Mouse (Mus musculus): Measurements from ENCODE around the gene Rbl2.

Rbl2 gene

GRCm38 (mm10) chr8:91069834-91070233 is at the start of gene Rbl2:
Gene Rbl2 (plus strand): TSS chr8:91070057.
- DNase-seq (ENCODE audit: low spot score in 2 of 2): peak; percentile 89 to 93

- DNase-seq (ENCODE audit: low spot score in 2 of 2): no peak
These were observed 35.4 kb upstream of the Rbl2 start for GRCm38 (mm10) chr8:91034417-91034816.

DNA sequence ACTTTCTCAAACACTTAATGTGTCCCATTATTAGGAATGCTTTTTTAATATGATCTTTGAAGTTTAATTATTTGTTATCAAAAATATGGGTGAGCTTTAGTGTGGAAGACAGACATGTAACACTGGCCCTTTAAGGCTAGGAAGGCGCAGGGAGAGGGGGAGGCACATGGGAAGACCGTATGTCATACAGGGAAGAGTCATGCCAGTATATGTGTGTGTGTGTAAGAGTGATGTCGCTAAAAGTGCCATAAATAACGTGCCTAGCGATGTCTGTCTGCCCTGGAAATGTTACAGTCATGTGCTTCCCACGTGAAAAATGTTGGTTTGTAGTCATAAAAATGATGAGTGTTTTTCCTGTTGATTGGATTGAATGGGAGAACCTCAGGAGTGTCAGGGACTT is 33.0 kb upstream of the Rbl2 start:
- no peak for DNase-seq (ENCODE audit: low spot score in 2 of 2)

GRCm38 (mm10) chr8:91038637-91039036 is 31.2 kb upstream of the Rbl2 start:
- no peak for DNase-seq (ENCODE audit: low spot score in 2 of 2)

DNA sequence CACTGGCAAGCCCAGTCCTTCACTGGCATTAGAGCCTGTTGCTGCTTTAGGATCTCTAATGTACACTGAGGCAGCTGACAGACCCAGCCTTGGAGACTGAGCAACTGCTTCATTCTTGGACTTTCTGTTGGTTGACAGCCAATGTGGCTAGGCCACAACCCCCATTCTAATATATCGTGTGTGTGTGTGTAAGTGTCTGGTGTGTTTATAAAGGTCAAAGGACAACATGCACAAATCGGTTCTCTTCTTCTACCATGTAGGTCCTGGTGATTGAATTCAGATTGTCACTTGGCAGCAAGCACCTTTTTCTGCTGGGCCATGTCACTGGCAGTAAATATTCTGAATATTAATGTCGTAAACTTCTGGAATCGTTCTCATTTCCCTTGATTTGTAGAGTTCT is 23.5 kb upstream of the Rbl2 start:
- DNase-seq (ENCODE audit: low spot score in 2 of 2): no peak

DNA sequence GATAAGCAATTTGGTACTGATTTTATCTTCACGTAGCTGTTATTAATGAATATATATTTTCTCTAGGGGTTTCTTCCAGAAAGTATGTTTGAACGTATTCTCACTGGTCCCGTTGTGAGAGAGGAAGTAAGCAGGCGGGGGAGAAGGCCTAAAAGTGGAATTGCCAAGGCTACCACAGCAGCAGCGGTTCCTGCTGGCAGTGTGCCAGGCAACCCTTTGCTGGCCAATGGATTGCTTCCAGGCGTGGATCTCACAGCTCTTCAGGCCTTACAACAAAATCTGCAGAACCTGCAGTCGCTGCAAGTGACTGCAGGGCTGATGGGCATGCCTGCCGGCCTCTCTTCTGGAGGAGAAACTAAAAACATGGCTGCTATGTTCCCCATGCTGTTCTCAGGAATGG is 18.8 kb upstream of the Rbl2 start:
- DNase-seq (ENCODE audit: low spot score in 2 of 2): peak; percentile 50 to 72

DNA sequence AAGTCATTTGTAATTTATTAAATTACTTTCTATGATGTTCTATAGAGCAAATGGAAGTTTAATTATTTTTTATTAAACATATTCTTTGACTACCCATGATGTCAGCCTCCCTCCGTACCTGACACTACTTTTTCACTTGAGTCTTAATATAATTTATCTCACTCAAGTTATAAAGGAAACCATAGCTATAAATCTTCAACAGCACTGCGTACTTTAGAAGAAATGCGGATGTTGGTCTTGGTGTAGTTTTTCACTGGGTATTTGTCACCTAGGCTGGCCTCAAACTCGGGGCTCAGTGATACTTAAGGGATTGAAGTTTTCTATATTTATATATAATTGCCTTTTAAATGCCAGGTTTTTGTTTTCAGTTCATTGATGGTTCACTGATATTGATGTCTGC is 15.4 kb upstream of the Rbl2 start:
- no peak for DNase-seq (ENCODE audit: low spot score in 2 of 2)

DNA sequence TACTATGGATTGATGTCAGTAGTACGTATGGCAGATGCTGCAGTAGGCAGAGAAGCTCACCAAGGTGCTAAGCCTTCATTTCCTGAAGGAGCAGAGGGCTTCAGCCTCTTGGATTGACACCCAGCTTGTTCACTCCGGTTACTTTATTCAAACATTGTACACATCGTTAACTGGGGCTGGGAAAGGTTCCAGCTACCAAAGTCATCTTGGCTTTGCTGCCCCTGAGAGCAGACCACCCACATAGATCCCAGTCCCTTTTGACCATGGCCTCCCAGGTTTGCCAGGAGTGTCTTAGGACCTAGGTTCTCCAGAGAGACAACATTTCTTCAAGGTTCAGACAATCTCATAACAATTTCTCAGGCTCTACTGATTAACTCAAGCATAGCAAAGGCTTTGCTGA is 13.0 kb upstream of the Rbl2 start:
- no peak for DNase-seq (ENCODE audit: low spot score in 2 of 2)

- no peak for DNase-seq (ENCODE audit: low spot score in 2 of 2)
These were observed 10.7 kb upstream of the Rbl2 start for GRCm38 (mm10) chr8:91059086-91059578.

- DNase-seq (ENCODE audit: low spot score in 2 of 2): no peak
These were observed 9.9 kb upstream of the Rbl2 start for GRCm38 (mm10) chr8:91059884-91060510.

GRCm38 (mm10) chr8:91060555-91061471 is 9.0 kb upstream of the Rbl2 start:
- peak; percentile 23 to 66 for DNase-seq (ENCODE audit: low spot score in 2 of 2)

DNA sequence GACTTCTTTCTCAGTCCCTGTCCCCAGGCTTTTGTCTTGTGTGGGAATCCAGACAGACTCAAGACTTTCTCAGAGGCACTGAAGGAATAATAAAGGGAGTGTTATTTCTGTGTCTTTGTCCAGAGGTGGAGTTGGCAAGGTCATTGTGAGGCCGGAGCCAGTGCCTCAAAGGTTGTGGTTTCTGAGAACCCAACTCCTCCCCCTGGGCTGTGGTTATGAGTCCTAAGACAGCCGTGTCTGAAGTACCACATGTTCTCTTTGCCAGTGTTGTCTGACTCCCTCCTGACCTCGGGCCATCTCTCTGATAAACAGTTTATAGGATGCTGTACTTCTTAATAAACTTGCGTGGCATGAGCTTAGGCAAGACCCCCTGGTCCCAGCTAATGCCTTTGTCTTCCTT is 4.7 kb upstream of the Rbl2 start:
- no peak for DNase-seq (ENCODE audit: low spot score in 2 of 2)

- DNase-seq (ENCODE audit: low spot score in 2 of 2): peak in 1 of 2 experiments; percentile 69
These were observed 450 bp upstream of the Rbl2 start for GRCm38 (mm10) chr8:91069407-91069806.

DNA sequence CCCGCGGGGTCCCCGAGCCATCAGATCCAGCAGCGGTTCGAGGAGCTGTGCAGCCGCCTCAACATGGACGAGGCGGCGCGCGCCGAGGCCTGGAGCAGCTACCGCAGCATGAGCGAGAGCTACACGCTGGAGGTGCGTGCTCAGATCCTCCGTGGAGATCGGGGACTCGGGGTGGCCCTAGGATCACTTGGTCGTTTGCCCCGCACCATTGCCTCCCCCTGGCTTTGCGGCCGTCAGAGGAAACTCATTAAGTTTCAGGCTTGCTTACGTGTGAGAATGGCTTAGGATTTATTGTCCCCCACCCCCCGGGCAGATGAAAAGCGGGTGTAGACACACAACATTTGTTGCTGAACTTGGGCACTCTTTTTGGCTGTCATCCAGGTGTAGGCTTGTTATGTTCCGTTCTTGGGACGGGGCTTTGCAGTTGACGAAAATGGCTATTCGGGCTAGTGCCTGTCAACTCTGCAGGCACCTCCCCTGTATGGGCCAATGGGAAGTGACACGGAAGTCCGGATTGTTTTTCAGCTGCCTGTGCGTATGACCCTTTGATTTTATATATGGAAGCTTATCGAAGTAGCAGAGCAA is 510 bp downstream of the Rbl2 start:
- peak; percentile 71 to 83 for DNase-seq (ENCODE audit: low spot score in 2 of 2)

DNA sequence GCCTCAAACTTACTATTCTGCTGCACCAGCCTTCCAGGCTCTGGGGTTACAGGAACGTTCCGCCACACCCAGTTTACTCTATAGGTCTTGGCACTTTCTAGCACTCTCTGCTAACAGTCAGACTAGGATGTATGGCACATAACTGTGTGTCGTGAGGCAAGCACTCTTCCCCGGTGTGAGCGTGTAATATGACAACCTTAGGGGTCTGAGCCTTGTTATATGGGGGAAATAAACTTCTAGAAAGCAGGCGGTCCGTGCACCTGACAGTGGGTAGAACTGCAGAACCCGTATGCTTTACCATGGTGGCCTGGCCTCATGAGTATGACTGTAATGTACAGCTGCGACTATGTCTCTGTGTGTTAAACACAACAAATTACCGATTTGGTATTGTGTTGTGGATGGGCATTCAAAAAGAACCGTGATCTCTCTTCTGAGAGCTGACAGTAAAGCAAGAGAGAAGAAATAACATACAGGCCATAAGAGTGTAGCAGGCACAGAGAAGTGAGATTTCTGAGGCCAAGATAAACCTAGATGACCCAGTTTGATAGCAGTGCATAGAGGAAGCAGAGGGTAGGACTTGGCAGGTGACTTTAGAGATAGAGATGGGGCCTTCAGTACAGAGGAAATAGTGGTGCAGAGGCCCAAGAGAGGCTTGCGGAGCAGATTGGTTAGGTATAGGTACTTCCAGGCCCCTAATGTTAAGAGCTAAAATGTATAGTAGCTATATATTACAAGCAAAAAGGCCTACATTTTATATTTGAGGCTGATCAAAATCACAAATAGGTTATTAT is 7.4 kb downstream of the Rbl2 start:
- no peak for DNase-seq (ENCODE audit: low spot score in 2 of 2)

DNA sequence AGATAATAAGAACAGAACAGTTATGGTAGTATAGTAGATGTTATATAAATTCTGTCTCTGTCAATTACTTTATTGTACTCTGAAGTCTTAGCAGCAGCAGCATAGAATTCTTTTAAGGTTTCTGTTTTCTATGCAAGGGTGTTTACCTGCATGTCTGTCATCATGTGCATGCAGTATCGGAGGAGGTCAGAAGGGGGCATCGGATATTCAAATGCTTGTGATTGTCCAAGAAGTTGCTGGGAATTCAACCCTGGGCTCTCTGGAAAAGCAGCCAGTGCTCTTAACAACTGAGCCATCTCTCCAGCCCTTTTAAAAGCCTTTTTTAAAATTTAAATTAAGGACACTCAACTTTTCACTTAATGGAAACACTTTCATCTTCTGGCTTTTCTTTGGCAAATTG is 9.8 kb downstream of the Rbl2 start:
- DNase-seq (ENCODE audit: low spot score in 2 of 2): no peak

DNA sequence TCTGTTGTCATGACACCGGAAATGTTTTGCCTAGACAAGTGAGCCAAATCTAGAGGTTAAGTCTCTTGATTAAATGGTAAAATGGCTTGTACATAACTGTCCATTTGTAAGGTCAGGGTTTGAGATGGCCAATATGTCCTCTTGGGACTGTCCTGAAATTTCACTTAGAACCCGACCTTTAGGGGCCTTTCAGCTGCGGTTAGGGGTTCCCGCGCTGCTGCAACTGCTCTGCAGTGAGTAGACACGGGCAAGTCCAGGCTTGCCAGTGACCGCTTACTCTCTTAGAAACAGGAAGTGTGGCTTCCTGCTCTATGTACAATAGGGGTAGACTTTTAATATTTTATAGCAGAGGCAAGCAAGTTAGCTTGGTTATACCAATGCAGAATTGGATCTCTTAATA is 12.1 kb downstream of the Rbl2 start:
- no peak for DNase-seq (ENCODE audit: low spot score in 2 of 2)

DNA sequence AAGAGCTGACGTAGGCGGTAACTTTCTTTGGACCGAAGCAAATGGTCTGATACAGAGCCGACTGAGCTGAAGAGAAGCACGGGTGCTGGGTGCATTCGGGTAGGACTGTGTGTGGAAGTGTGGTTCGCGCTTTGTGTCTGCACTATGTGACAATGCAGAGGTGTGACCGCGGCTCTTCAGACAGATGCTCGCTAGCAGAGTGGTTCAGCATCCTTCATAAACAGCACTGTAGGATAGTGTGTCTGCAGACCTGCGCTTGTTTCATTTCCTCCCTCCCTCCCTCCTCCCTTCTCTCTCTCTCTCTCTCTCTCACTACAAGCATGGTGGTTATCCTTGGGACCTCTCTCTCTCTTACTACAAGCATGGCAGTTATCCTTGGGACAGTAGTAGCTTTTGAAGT is 12.6 kb downstream of the Rbl2 start:
- no peak for DNase-seq (ENCODE audit: low spot score in 2 of 2)

DNA sequence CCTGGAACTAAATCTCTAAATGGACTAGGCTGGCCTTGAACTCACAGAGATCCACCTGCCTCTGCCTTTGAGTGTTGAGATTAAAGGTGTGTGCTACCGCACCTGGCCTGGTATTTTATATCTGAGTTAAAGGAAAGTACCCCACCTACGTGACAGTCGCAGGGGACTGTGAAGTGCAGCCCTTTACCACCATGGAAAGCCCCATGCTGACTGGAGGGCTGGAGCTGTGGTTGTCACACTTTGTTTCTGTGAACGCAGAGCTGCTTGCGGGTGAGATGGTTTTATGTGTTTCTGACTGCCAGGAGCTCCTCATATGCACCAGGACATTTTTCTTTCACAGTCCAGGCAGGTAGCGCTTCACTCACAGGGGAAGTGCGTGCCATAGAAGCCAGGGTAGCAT is 18.6 kb downstream of the Rbl2 start:
- no peak for DNase-seq (ENCODE audit: low spot score in 2 of 2)

DNA sequence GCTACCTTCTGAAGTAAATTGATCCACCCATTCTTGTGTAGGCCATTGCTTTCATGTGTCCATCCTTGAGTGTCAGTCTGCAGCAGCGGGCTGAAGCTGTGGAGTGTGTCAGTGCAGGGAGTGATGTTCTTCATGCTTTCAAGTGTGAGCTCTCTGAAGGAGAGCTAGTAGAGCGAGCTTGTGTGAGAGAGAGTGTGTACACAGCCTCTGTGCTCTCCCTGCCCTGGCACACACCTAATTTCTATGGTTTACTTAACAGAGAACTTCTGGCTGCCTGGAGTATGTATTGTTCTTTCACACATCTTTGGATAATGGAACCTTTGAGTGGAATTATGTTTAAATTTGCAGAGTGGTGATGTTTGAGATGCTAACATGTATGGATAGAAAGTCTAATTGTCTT is 19.7 kb downstream of the Rbl2 start:
- DNase-seq (ENCODE audit: low spot score in 2 of 2): no peak

- DNase-seq (ENCODE audit: low spot score in 2 of 2): no peak
These were observed 24.3 kb downstream of the Rbl2 start for GRCm38 (mm10) chr8:91094135-91094534.

DNA sequence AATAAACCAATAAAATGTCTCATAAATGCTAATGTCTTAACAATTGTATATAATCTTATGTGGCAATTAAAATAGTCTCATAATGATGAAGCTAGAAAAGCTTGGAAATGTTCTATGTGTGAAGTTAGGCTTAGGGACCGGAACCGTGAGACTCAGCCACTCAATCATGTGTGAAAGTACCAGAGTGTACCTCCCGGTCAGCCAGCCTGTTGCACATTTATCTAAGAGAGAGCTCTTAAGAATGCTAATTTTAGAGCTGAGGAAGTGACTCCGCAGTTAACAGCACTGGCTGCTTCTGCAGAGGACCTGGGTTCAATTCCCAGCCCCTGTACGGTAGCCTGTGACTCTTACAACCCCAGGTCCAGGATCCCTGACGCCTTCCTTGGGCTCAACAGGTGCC is 28.2 kb downstream of the Rbl2 start:
- no peak for DNase-seq (ENCODE audit: low spot score in 2 of 2)

All from spleen, postnatal 4 days (tissue).